Mouse (Mus musculus) cerebellum, adult (tissue): ENCODE results near the gene Med8.

Experiments
- ATAC-seq: cut with Nextera tagmentation; 2 replicates; pipeline ENCODE4 v1.9.2; 2017; ENCODE audit warnings: mild to moderate bottlenecking, moderate library complexity, mixed read lengths; ENCODE audit not compliant: insufficient number of reproducible peaks, low FRiP score, low TSS enrichment

The Med8 gene

GRCm38 (mm10) chr4:118413553-118413952 is 4.4 kb downstream of the Med8 start:
- ATAC-seq: no peak

GRCm38 (mm10) chr4:118415779-118416178 is 6.6 kb downstream of the Med8 start:
- ATAC-seq: no peak

GRCm38 (mm10) chr4:118416329-118416728 is 7.2 kb downstream of the Med8 start:
- no peak for ATAC-seq

- ATAC-seq: no peak
Measured at GRCm38 (mm10) chr4:118417112-118417797, 8.1 kb downstream of the Med8 start.

- ATAC-seq: no peak
Measured at GRCm38 (mm10) chr4:118421384-118421783, 12.2 kb downstream of the Med8 start.

- no peak for ATAC-seq
Measured at GRCm38 (mm10) chr4:118424541-118425160, 15.5 kb downstream of the Med8 start.

- no peak for ATAC-seq
Measured at GRCm38 (mm10) chr4:118425374-118425773, 16.2 kb downstream of the Med8 start.

- ATAC-seq: no peak
Measured at GRCm38 (mm10) chr4:118427415-118427767, 18.3 kb downstream of the Med8 start.

GRCm38 (mm10) chr4:118427768-118428451 is 18.8 kb downstream of the Med8 start, which contains the start of gene Elovl1:
Elovl1 (plus strand) TSS chr4:118428093.
- ATAC-seq: peak; percentile 45

GRCm38 (mm10) chr4:118428531-118429214 is 19.5 kb downstream of the Med8 start:
- ATAC-seq: peak; percentile 16; the same call in 1 of the 2 replicates

- ATAC-seq: no peak
Measured at GRCm38 (mm10) chr4:118429215-118429895, 20.2 kb downstream of the Med8 start.

- no peak for ATAC-seq
Measured at GRCm38 (mm10) chr4:118432332-118432731, 23.2 kb downstream of the Med8 start.

GRCm38 (mm10) chr4:118436820-118437603 is 27.9 kb downstream of the Med8 start, which contains the start of gene Cdc20:
Cdc20 (minus strand) TSS chr4:118437352.
- ATAC-seq: peak; percentile 95

- no peak for ATAC-seq
Measured at GRCm38 (mm10) chr4:118437829-118438253, 28.7 kb downstream of the Med8 start.

- ATAC-seq: no peak
Measured at GRCm38 (mm10) chr4:118445088-118445487, 36.0 kb downstream of the Med8 start.

- no peak for ATAC-seq
Measured at GRCm38 (mm10) chr4:118445781-118446414, 36.8 kb downstream of the Med8 start.

GRCm38 (mm10) chr4:118446415-118447153 is 37.4 kb downstream of the Med8 start:
- ATAC-seq: no peak

- no peak for ATAC-seq
Measured at GRCm38 (mm10) chr4:118457345-118457975, 48.3 kb downstream of the Med8 start, which contains the start of gene Mpl. Mpl (minus strand) TSS chr4:118457513.
